Mouse (Mus musculus): Measurements from ENCODE around the gene Gm28360.
"Not testable (repeated sequence)": the region's sequence is repeated elsewhere in the genome, so short reads cannot be mapped to it uniquely, and the experiment has no call there.

Gm28360 gene

GRCm38 (mm10) chr1:117829781-117830180 is at the start of gene Gm28360:
Gene Gm28360 (plus strand): TSS chr1:117830081.
- not testable (repeated sequence) for DNase-seq (ENCODE audit: low spot score)

GRCm38 (mm10) chr1:117780833-117781232 is 49.0 kb upstream of the Gm28360 start, which contains the start of gene B020011L13Rik:
Gene B020011L13Rik (plus strand): TSS chr1:117781133.
- not testable (repeated sequence) for DNase-seq (ENCODE audit: low spot score)

- not testable (repeated sequence) for DNase-seq (ENCODE audit: low spot score)
Measured at GRCm38 (mm10) chr1:117816271-117816670, 13.6 kb upstream of the Gm28360 start.

- DNase-seq (ENCODE audit: low spot score), result not testable (repeated sequence)
Measured at GRCm38 (mm10) chr1:117851718-117852117, 21.8 kb downstream of the Gm28360 start.

Measured in ovary, postnatal 36 days (tissue).